ENCODE assay signal across 8 mouse cellular contexts in the genomic region with DNA sequence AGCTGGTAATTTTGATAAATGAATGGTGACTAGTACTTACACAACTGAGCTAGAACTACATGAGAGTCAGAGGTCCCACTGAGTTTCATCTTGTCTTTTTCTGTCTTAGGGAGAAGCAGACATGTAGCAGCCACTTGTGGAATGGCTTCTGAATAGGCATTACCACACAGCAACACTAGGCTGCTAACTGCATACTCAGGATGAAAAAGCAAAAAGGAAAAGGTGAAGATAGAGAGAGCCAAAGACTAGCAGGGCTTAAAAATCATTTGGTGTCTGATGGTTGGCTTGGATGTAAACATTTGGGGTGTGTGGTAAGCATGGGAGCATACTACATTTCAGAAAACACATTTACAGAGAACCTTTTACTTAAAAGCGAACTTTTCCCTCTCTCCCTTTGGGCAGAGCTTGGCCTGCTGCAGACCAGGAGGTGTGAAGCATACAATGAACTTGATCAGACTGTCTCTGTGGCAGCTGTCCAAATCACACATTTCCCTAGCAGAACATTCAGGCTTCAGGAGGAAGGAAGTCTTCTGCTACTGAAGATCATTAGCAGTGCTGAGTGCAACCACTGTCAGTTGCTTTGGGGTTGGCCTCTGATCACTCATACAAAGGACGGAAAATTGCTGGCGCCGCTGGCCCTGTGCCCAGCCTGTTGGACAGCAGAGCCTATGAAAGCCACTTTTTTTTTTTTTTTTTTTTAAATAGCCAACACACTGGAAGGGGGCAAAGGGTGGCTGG.
A peak's percentile ranks its signal among the peaks of the same experiment; 100 is the strongest.
DNase-seq lines count a peak whose midpoint lies in the region; ATAC-seq and TF ChIP-seq lines count a peak whose summit lies in the region.
"Had no signal": no experiment of that assay in that cellular context is flagged by ENCODE, and none has a peak within 500 bp of the region (broad histone marks: within the 10 kb centered on the region; RNA-seq: fewer than 3 reads in every experiment).

No protein-coding gene starts in this region.

- no peak for TF ChIP-seq CTCF in bone marrow macrophage, adult 2 months (IDR thresholded peaks at IDR 0.05; ENCODE audit: low read depth, low read length)

- no peaks in the 10 kb centered on the region for H3K9me3 ChIP-seq in lung, embryonic 15.5 days
- H3K9me3 ChIP-seq: limb, embryonic 12.5 days had no signal

- DNase-seq in NIH3T3 (ENCODE audit: low read depth) = peak; percentile 36
- peak; percentile 74 to 79 for DNase-seq in heart, postnatal 10 days
- peak; percentile 93 to 95 for DNase-seq in kidney, postnatal 36 days
- DNase-seq in skeletal muscle tissue, adult 2 months (ENCODE audit: low read depth, low spot score) = peak; percentile 46

- no peak overlapping the region for H3K4me3 ChIP-seq in bone marrow macrophage, adult 2 months (ENCODE audit: insufficient read depth, low read length)
- H3K4me3 ChIP-seq in lung, embryonic 15.5 days = no peak overlapping the region
- H3K4me3 ChIP-seq: limb, embryonic 12.5 days had no signal

- H3K27ac ChIP-seq in bone marrow macrophage, adult 2 months (ENCODE audit: insufficient read depth, low read depth, low read length) = peak overlapping the region; percentile 28
- no peak overlapping the region for H3K27ac ChIP-seq in lung, embryonic 15.5 days
- H3K27ac ChIP-seq: limb, embryonic 12.5 days had no signal

- H3K36me3 ChIP-seq in lung, embryonic 15.5 days = no peaks in the 10 kb centered on the region
- H3K36me3 ChIP-seq: limb, embryonic 12.5 days had no signal

- no peak overlapping the region for H3K9ac ChIP-seq in lung, embryonic 15.5 days
- H3K9ac ChIP-seq: limb, embryonic 12.5 days had no signal

- peaks cover 13% of the 10 kb centered on the region for H3K4me1 ChIP-seq in bone marrow macrophage, adult 2 months (ENCODE audit: control insufficient read depth, insufficient read depth, low read length)
- peaks cover 13% of the 10 kb centered on the region for H3K4me1 ChIP-seq in lung, embryonic 15.5 days

- intact Hi-C loops in heart, postnatal 10 days (cut with DNase I) = loop anchor here (5.0 kb wide), 1 partner anchor 211 kb away; a partner anchor contains a TSS

- 25% methylated on average over 4 of the region's 4 CpGs for WGBS in lung, embryonic 15.5 days

- ATAC-seq in frontal cortex, adult (ENCODE audit: low TSS enrichment) = peak; percentile 72
- peak; percentile 95 for ATAC-seq in lung, embryonic 15.5 days (ENCODE audit: borderline replicate concordance, extremely low read depth, low FRiP score, low TSS enrichment)

- no peak overlapping the region for H3K4me2 ChIP-seq in lung, embryonic 15.5 days
- H3K4me2 ChIP-seq: limb, embryonic 12.5 days had no signal

- TF ChIP-seq POLR2A in bone marrow macrophage, adult 2 months (IDR thresholded peaks at IDR 0.05; ENCODE audit: borderline replicate concordance, low read depth, low read length) = no peak

- peaks cover 5% of the 10 kb centered on the region; the same call in 1 of the 2 replicates for H3K27me3 ChIP-seq in lung, embryonic 15.5 days

Comparison
In these comparisons a context has a peak if more than half of its experiments do, and no peak if none do; other contexts are left out.
1. DNase-seq: peak in every context shown above with its lines; median percentile 94 in kidney, postnatal 36 days; 76 in heart, postnatal 10 days; 46 in skeletal muscle tissue, adult 2 months; 36 in NIH3T3.